Mouse (Mus musculus) G1E (cell line): ENCODE measurements around the gene Mboat1.

ENCODE experiments used
- CTCF ChIP-seq: IDR thresholded peaks from 2 replicates; pipeline ENCODE4 v1.5.1; 2012; ENCODE audit warnings: low read depth, low read length, inconsistent platforms, mixed read lengths
- GATA2 ChIP-seq: IDR thresholded peaks from 2 replicates; pipeline ENCODE4 v1.6.1; 2012; ENCODE audit warnings: low read depth, low read length, inconsistent platforms, borderline replicate concordance
- TAL1 ChIP-seq: conservative IDR thresholded peaks from 2 replicates; pipeline ENCODE4 v1.6.1; 2012; ENCODE audit warnings: low read depth, low read length, inconsistent platforms, mixed read lengths

DNA sequence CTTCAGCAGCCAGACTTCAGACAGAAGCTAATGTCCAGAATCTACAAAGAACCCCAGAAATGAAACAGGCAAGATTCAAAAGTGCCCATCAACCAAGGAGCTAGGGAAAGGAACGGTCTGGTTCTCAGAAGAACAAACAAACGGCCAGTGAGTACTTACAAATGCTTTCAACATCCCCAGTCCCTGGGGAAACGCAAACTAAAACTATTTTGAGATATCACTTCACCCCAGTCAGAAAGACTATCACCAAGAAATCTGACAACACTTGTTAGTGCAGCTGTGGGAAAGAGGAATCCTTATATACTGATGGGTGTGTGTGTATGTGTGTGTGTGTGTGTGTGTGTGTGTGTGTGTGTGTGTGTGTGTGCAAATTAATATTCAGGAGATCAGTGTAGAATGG, 116.4 kb downstream of the Mboat1 start:
- TF ChIP-seq CTCF (no peak), GATA2 (no peak), TAL1 (no peak)
